Mouse (Mus musculus) lung, postnatal 0 days (tissue): ENCODE measurements around the gene Gtf3c5. TPM values are rescaled to one million over a fixed set of nuclear protein-coding genes. Genes with fewer than 3 reads are reported as not detected.

Source experiments
- ATAC-seq: fragments of 200-750 bp; cut with Nextera tagmentation; 2 replicates; pipeline ENCODE4 v1.8.0; 2017; ENCODE audit warnings: moderate library complexity
- DNase-seq: peaks from one replicate; pipeline ENCODE4 v3.0.0-alpha.2; 2016; ENCODE audit warnings: low spot score
- H3K27ac ChIP-seq: fragments of 300-500 bp; sonication (generic); 2 replicates; pipeline ENCODE4 v1.5.1; 2014; ENCODE audit warnings: antibody characterized with exemption, mild to moderate bottlenecking, low read length, mixed read lengths
- H3K27me3 ChIP-seq: fragments of 300-500 bp; sonication (generic); replicated peaks from 2 replicates; pipeline ENCODE4 v1.6.1; 2014; ENCODE audit warnings: low read length, mixed read lengths; ENCODE audit not compliant: insufficient read depth
- H3K36me3 ChIP-seq: fragments of 300-500 bp; sonication (generic); 2 replicates; pipeline ENCODE4 v1.6.1; 2014; ENCODE audit warnings: low read length, mixed read lengths; ENCODE audit not compliant: insufficient read depth
- H3K4me1 ChIP-seq: fragments of 300-500 bp; sonication (generic); 2 replicates; pipeline ENCODE4 v1.6.1; 2014; ENCODE audit warnings: antibody characterized with exemption, low read depth, low read length, mixed read lengths; ENCODE audit not compliant: insufficient read depth
- H3K4me2 ChIP-seq: fragments of 300-500 bp; sonication (generic); replicated peaks from 2 replicates; pipeline ENCODE4 v1.6.1; 2014; ENCODE audit warnings: low read depth, mild to moderate bottlenecking, low read length, moderate library complexity, mixed read lengths
- H3K4me3 ChIP-seq: fragments of 300-500 bp; sonication (generic); 2 replicates; pipeline ENCODE4 v1.5.1; 2014; ENCODE audit warnings: low read depth, low read length
- H3K9ac ChIP-seq: fragments of 300-500 bp; sonication (generic); replicated peaks from 2 replicates; pipeline ENCODE4 v1.6.1; 2014; ENCODE audit warnings: low read depth, mild to moderate bottlenecking
- H3K9me3 ChIP-seq: fragments of 300-500 bp; sonication (generic); 2 replicates; pipeline ENCODE4 v1.6.1; 2016; ENCODE audit warnings: low read length, mixed read lengths
- CTCF ChIP-seq: IDR thresholded peaks from 2 replicates; pipeline ENCODE4 v1.5.1; 2016; ENCODE audit warnings: antibody characterized with exemption, mild to moderate bottlenecking
- EP300 ChIP-seq: IDR thresholded peaks from 2 replicates; pipeline ENCODE4 v1.6.1; 2016; ENCODE audit warnings: antibody characterized with exemption, mild to moderate bottlenecking, control low read depth
- WGBS: fragments of 180-500 bp; shearing (Covaris S2); extraction: QIAGEN DNeasy Blood & Tissue Kit; methylation state at CpG from one replicate; pipeline ENCODE4 v1.1.7; 2014; 5-methylcytosine and 5-hydroxymethylcytosine counted together
- polyA plus RNA-seq: library from polyadenylated mRNA; unstranded; fragments of >200 nt; fragmentation: Nextera tagmentation; extraction: Ambion mirVana; gene quantifications from 2 replicates; pipeline ENCODE4 v1.2.1, GENCODE M21; 2015

Gene Gtf3c5
- polyA plus RNA-seq, 1 experiment from 2014 or later = 15.8 TPM

DNA sequence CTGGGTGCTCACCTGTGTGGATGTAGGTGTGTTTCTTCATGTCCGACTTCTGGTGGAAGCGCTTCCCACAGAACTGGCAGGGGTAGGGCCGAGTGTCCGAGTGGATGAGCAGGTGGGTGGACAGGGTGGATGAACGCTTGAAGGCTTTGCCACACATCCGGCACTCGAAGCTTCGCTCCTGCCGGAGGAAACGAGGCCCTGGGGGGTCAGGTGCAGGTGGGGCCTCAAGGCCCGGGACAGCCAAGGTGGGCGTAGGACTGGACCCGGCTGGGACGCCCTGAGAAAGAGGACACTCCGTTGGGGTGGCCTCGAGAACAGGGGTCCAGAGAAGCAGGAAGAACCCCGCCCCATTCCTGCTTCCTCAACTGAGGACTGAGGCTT, 27.8 kb upstream of the Gtf3c5 start:
- Histone ChIP-seq H3K9me3 (no peaks in the 10 kb centered on the region), H3K4me1 (no peaks in the 10 kb centered on the region), H3K4me3 (no peak overlapping the region), H3K4me2 (no peak overlapping the region), H3K9ac (no peak overlapping the region), H3K36me3 (no peaks in the 10 kb centered on the region), H3K27me3 (no peaks in the 10 kb centered on the region), H3K27ac (no peak overlapping the region)
- 71% methylated on average over 17 of the region's 17 CpGs for WGBS
- ATAC-seq (no peak), DNase-seq (no peak)
- no peak for TF ChIP-seq EP300
- no peak for TF ChIP-seq CTCF

DNA sequence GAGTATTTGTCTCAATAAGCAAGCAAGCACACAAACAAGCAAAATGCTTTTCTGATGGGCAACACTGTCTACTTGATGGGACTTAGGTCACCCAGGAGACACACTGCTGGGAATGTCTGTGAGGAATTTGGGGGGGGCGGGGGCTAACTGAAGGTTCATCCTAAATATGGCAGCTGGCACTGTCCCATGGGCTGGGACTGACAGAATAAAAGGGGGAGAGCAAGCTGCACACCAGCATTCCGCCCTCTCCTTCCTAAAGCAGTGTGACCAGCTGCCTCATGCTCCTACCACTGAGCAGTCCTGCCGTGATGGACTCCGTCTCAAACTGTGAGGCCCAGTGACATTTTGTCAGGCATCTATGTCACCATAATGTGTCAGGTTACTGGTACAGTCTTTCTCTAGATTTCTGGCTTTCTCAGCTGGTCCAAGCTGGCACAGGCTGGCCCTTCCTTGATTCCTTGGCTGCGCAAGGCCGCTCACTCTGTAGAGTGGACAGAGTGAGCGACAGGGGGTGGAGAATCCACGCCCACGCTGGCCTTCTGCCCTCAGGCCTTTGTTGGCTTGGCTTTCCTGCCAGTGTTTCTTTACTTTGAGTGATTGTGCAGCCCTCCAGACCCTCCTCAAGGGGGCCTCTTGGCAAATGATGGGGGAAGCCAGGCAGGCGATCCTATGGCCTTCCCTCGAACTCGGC, 27.3 kb upstream of the Gtf3c5 start:
- no peaks in the 10 kb centered on the region for H3K4me1 ChIP-seq
- WGBS = 71% methylated on average over 12 of the region's 12 CpGs

GRCm38 (mm10) chr2:28609851-28610250, 26.3 kb upstream of the Gtf3c5 start:
- no peak for TF ChIP-seq CTCF
- no peak for TF ChIP-seq EP300
- Histone ChIP-seq H3K27me3 (no peaks in the 10 kb centered on the region), H3K4me3 (no peak overlapping the region), H3K4me1 (no peaks in the 10 kb centered on the region), H3K9me3 (no peaks in the 10 kb centered on the region), H3K27ac (no peak overlapping the region), H3K9ac (no peak overlapping the region), H3K36me3 (no peaks in the 10 kb centered on the region), H3K4me2 (no peak overlapping the region)
- DNase-seq (no peak), ATAC-seq (no peak)
- WGBS = 58% methylated on average over 10 of the region's 10 CpGs

More for the DNA sequence above, 27.3 kb upstream of the Gtf3c5 start:
- Histone ChIP-seq H3K9ac (no peak overlapping the region), H3K4me3 (no peak overlapping the region), H3K4me2 (no peak overlapping the region), H3K36me3 (no peaks in the 10 kb centered on the region), H3K27ac (no peak overlapping the region), H3K27me3 (no peaks in the 10 kb centered on the region), H3K9me3 (no peaks in the 10 kb centered on the region)
- ATAC-seq (no peak), DNase-seq (no peak)
- TF ChIP-seq CTCF (no peak), EP300 (no peak)

GRCm38 (mm10) chr2:28607341-28608165, 24.0 kb upstream of the Gtf3c5 start:
- H3K4me1 ChIP-seq = no peaks in the 10 kb centered on the region
- H3K9ac ChIP-seq = no peak overlapping the region
- no peak overlapping the region for H3K4me3 ChIP-seq
- H3K4me2 ChIP-seq = no peak overlapping the region
- TF ChIP-seq CTCF = no peak
- TF ChIP-seq EP300 = no peak
- H3K27ac ChIP-seq = no peak overlapping the region
- no peak for ATAC-seq
- no peak for DNase-seq
- H3K9me3 ChIP-seq = no peaks in the 10 kb centered on the region
- H3K36me3 ChIP-seq = no peaks in the 10 kb centered on the region
- H3K27me3 ChIP-seq = no peaks in the 10 kb centered on the region
- 43% methylated on average over 10 of the region's 10 CpGs for WGBS

DNA sequence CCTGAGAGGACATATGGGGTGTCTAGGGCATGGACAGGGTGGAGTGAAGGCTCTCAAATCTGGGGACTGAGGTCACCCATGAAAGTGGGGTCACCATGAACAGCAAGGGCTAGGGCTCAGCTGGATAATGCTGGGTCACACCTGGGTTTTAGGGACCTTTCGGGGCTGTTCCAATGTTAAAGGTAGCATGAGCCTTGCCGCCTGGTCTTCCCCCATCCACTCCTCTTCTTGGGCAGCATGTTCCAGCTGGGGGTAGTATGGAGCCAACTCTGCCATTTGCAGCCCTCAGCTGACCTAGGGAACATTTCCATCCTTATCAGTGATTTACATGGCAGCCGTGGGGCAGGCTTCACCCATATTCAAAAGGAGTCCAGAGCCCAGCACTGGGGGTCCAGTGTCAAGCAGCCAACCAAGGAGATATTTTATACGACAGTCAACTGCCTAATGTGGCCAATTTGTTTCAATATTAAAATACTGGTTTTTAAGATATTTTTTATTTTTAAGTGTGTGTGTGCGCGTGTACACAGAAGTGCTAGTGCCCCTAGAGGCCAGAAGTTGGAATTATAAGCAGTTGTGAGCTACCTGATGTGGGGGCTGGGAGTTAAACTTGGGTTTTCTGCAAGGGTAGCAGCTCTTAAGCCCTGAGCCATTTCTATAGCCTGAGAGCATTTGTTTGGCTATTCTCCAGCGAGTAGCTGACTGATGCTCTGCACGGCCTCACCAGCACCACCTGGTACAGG, 23.2 kb upstream of the Gtf3c5 start:
- H3K9ac ChIP-seq = no peak overlapping the region
- no peaks in the 10 kb centered on the region for H3K27me3 ChIP-seq
- DNase-seq = no peak
- no peaks in the 10 kb centered on the region for H3K9me3 ChIP-seq
- H3K36me3 ChIP-seq = no peaks in the 10 kb centered on the region
- WGBS = 61% methylated on average over 8 of the region's 8 CpGs
- H3K4me3 ChIP-seq = no peak overlapping the region
- ATAC-seq = no peak
- no peak overlapping the region for H3K4me2 ChIP-seq
- no peak for TF ChIP-seq EP300
- TF ChIP-seq CTCF = peak; percentile 46
- no peak overlapping the region for H3K27ac ChIP-seq
- no peaks in the 10 kb centered on the region for H3K4me1 ChIP-seq
